Mouse (Mus musculus): ENCODE measurements around the gene Selenov.

DNA sequence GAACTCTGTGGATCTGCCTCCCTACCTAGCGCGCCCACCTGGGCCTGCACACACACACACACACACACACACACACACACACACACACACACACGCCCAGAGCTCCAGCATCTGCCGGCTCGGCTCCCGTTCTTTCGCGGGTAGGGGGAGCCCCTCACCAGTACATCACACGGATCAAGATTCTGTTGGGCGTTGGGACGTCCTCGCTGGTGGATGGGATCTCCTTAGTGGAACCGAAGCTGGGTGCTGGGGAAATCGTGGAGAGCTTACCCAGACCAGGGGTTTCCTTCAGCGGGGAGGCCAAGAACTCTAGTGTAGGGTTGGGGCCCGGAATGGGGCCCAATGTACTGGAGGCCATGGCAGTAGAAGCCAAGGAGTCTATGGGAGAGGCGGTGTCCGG, 821 bp downstream of the Selenov start:
- TF ChIP-seq POLR2A (IDR thresholded peaks at IDR 0.05; ENCODE audit: low read depth, low read length) (no peak), CTCF (conservative IDR thresholded peaks at IDR 0.05; ENCODE audit: insufficient read depth, insufficient read length, low read depth, low read length) (no peak)
